Mouse (Mus musculus) stomach, embryonic 15.5 days (tissue): Measurements from ENCODE around the gene Gpc5. TPM values are rescaled to one million over a fixed set of nuclear protein-coding genes. Genes with fewer than 3 reads are reported as not detected.

Experiments used
- ATAC-seq: fragments of 200-750 bp; cut with Nextera tagmentation; 2 replicates; pipeline ENCODE4 v1.8.0; 2017; ENCODE audit warnings: low read depth, moderate number of reproducible peaks, moderate TSS enrichment; ENCODE audit not compliant: insufficient read depth, low FRiP score
- H3K27ac ChIP-seq: fragments of 300-500 bp; sonication (generic); 2 replicates; pipeline ENCODE4 v1.5.1; 2015; ENCODE audit warnings: mild to moderate bottlenecking, inconsistent platforms
- H3K27me3 ChIP-seq: fragments of 300-500 bp; sonication (generic); replicated peaks from 2 replicates; pipeline ENCODE4 v1.6.1; 2015; ENCODE audit warnings: inconsistent platforms
- H3K36me3 ChIP-seq: fragments of 300-500 bp; sonication (generic); 2 replicates; pipeline ENCODE4 v1.6.1; 2015; ENCODE audit warnings: inconsistent platforms
- H3K4me1 ChIP-seq: fragments of 300-500 bp; sonication (generic); 2 replicates; pipeline ENCODE4 v1.6.1; 2015; ENCODE audit warnings: inconsistent platforms
- H3K4me2 ChIP-seq: fragments of 300-500 bp; sonication (generic); 2 replicates; pipeline ENCODE4 v1.6.1; 2015; ENCODE audit warnings: mild to moderate bottlenecking, inconsistent platforms
- H3K4me3 ChIP-seq: fragments of 300-500 bp; sonication (generic); replicated peaks from 2 replicates; pipeline ENCODE4 v1.5.1; 2015; ENCODE audit warnings: inconsistent platforms
- H3K9ac ChIP-seq: fragments of 300-500 bp; sonication (generic); 2 replicates; pipeline ENCODE4 v1.6.1; 2015; ENCODE audit warnings: inconsistent platforms
- H3K9me3 ChIP-seq: fragments of 300-500 bp; sonication (generic); 2 replicates; pipeline ENCODE4 v1.6.1; 2016; ENCODE audit warnings: inconsistent platforms
- WGBS: fragments of 180-500 bp; shearing (Covaris S2); methylation state at CpG from one replicate; pipeline ENCODE4 v1.1.7; 2015; 5-methylcytosine and 5-hydroxymethylcytosine counted together
- polyA plus RNA-seq: library from polyadenylated mRNA; unstranded; fragments of >200 nt; fragmentation: Nextera tagmentation; extraction: Ambion mirVana; gene quantifications from 2 replicates; pipeline ENCODE4 v1.2.1, GENCODE M21; 2015

Gpc5 gene
- polyA plus RNA-seq, 1 experiment from 2014 or later = 0.05 TPM

DNA sequence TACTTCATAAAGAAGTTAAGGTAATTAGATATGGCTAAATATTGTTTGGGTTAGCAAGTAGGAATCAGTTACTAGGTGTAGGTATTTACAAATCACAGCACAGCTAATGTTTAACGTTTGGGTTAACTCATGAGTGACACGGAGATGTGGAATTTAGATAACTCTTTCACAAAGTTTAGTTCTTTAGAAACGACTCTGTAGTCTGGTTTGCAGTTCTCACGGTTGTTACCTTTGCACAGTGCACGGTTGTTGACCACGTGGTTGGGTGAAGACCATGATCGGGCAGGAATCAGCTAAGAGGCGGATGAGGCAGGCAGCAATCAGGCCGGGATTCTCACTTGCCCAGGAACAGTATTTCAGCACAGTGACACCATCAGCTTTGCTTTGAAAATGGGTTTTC is 26.6 kb downstream of the Gpc5 start:
- H3K4me1 ChIP-seq = no peaks in the 10 kb centered on the region
- no peaks in the 10 kb centered on the region for H3K36me3 ChIP-seq
- H3K4me2 ChIP-seq = no peak overlapping the region
- no peak overlapping the region for H3K9ac ChIP-seq
- 71% methylated on average over 9 of the region's 9 CpGs for WGBS
- no peaks in the 10 kb centered on the region for H3K9me3 ChIP-seq
- no peaks in the 10 kb centered on the region for H3K27me3 ChIP-seq
- no peak for ATAC-seq
- H3K27ac ChIP-seq = no peak overlapping the region
- H3K4me3 ChIP-seq = no peak overlapping the region

DNA sequence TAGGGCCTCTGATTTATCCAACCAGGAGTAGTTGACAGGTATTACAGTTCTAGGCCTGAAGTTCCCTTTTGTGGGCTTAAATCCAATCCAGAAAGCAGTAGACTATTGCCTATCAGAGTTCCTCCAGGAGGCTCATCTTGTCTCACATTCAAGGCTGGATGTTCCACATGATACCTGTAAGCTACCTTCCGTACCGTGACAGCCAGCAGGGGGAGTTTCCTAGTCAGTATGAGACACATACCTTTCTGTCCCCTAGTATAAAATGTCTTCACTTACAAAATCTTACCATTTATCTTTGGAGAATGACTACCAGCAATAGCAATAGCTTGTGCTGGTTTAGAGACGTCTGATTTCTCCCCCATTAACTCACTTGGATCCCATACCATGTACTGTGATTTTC is 56.8 kb downstream of the Gpc5 start:
- no peaks in the 10 kb centered on the region for H3K27me3 ChIP-seq
- H3K4me2 ChIP-seq = no peak overlapping the region
- H3K36me3 ChIP-seq = no peaks in the 10 kb centered on the region
- no peaks in the 10 kb centered on the region for H3K9me3 ChIP-seq
- H3K27ac ChIP-seq = no peak overlapping the region
- H3K9ac ChIP-seq = no peak overlapping the region
- H3K4me3 ChIP-seq = no peak overlapping the region
- no peaks in the 10 kb centered on the region for H3K4me1 ChIP-seq
- no peak for ATAC-seq
- WGBS = 81% methylated on average over 3 of the region's 3 CpGs

DNA sequence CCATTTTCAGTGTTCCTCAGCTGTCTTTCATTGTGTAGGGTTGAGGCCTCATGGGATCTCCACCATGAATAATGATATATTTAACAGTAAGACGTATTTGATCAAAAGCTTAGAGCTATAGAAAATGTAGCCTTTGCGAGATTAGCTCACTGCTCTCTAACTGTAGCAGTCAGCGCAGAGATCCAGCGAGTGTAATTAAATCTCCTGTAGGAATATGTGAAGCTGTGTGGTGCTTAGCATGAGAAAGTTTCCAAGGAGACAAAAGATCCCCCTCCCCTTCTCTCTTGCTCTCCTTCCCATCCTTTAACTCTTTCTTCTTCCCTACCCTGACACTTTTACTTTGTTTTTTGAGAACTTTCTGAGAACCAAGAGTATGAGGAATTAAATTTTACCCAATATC is 64.6 kb downstream of the Gpc5 start:
- Histone ChIP-seq H3K27me3 (no peaks in the 10 kb centered on the region), H3K4me2 (no peak overlapping the region), H3K4me3 (no peak overlapping the region), H3K36me3 (no peaks in the 10 kb centered on the region), H3K27ac (no peak overlapping the region), H3K4me1 (no peaks in the 10 kb centered on the region), H3K9ac (no peak overlapping the region), H3K9me3 (no peaks in the 10 kb centered on the region)
- ATAC-seq = no peak
- 76% methylated on average over 4 of the region's 4 CpGs for WGBS

DNA sequence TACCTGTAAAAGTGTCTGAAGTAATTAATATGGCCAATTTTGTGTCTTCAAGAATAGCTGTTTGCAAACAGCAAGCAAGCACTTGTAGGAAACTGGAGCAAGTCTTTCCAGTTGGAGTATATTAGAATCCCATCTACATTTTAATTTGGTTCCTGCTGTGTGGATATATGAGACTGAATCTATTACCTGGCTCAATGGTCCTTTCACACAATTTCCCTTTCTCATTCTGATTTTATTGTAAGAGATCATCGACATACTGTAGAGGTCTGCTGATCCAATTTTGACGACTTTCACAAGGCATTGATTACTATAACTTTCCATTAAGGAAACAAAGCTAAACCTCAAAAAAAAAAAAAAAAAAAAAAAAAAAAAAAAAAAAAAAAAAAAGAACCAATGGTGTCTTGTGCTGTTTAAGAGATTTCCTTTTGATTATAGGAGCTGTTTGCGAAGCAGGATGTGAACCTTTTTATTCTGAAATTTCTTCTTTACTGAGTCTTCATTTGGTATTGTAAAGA is 85.4 kb downstream of the Gpc5 start:
- Histone ChIP-seq H3K4me3 (no peak overlapping the region), H3K27me3 (no peaks in the 10 kb centered on the region), H3K9me3 (no peaks in the 10 kb centered on the region), H3K4me1 (no peaks in the 10 kb centered on the region), H3K9ac (no peak overlapping the region), H3K36me3 (no peaks in the 10 kb centered on the region), H3K4me2 (no peak overlapping the region), H3K27ac (no peak overlapping the region)
- ATAC-seq = no peak
- WGBS = 69% methylated on average over 3 of the region's 3 CpGs

DNA sequence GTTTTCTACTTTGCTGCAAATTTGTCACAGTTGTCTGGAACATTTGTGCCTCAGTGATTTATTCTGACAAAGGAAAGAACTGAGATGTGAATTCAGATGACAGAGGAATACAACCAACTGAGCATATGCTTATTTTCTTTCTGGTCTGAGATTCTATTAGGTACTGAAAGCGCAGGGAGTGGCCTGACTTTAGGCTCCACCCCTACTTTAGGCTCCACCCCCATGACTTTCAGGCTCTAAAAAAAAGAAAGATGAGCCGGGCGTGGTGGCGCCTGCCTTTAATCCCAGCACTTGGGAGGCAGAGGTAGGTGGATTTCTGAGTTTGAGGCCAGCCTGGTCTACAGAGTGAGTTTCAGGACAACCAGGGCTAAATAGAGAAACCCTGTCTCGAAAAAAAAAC is 87.9 kb downstream of the Gpc5 start:
- WGBS = 87% methylated on average over 5 of the region's 5 CpGs
- Histone ChIP-seq H3K9ac (no peak overlapping the region), H3K4me1 (no peaks in the 10 kb centered on the region), H3K27ac (no peak overlapping the region), H3K9me3 (no peaks in the 10 kb centered on the region), H3K36me3 (no peaks in the 10 kb centered on the region), H3K4me3 (no peak overlapping the region), H3K27me3 (no peaks in the 10 kb centered on the region), H3K4me2 (no peak overlapping the region)
- ATAC-seq = no peak

DNA sequence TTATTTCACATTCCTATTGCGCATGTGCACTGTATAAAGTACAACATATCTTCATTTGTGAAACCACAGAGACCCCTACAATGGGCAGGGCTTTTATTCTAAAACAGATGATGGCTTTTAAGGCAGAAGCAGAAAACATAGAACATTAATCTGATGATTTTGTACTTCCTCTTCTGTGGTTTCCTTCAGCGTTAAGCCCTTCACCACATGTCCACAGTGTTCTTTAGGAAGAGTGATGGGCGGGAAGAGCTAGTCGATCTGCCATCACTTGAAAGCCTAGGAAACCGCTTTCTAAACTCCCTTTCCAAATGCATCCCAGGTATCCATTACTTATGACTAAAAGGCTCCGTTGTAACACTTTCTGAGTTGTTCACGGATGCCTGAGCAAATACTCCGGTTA is 96.2 kb downstream of the Gpc5 start:
- Histone ChIP-seq H3K9ac (no peak overlapping the region), H3K27me3 (no peaks in the 10 kb centered on the region), H3K27ac (no peak overlapping the region), H3K36me3 (no peaks in the 10 kb centered on the region), H3K9me3 (no peaks in the 10 kb centered on the region), H3K4me2 (no peak overlapping the region), H3K4me1 (no peaks in the 10 kb centered on the region), H3K4me3 (no peak overlapping the region)
- WGBS = 77% methylated on average over 8 of the region's 8 CpGs
- no peak for ATAC-seq

DNA sequence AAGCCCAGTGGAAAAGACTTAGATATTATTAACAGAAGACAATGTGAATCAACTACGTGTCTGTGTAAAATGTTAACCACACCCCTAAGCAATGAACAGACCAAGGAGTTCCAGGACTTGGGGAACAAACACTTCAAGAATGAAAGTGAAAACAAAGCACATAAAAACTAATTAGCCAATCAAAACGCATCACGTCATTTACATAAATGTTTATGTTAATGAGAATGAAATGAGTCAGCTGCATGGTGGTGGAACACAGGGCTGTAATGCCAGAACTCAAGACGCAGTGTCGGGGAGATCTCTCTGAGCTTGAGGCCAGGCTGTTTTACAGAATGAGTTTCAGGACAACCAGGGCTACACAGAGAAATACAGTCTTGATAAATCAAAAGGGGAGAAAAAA is 136.1 kb downstream of the Gpc5 start:
- Histone ChIP-seq H3K36me3 (no peaks in the 10 kb centered on the region), H3K4me2 (no peak overlapping the region), H3K4me3 (no peak overlapping the region), H3K9ac (no peak overlapping the region), H3K4me1 (no peaks in the 10 kb centered on the region), H3K27ac (no peak overlapping the region), H3K27me3 (no peaks in the 10 kb centered on the region), H3K9me3 (no peaks in the 10 kb centered on the region)
- no peak for ATAC-seq
- WGBS = 76% methylated on average over 5 of the region's 5 CpGs

DNA sequence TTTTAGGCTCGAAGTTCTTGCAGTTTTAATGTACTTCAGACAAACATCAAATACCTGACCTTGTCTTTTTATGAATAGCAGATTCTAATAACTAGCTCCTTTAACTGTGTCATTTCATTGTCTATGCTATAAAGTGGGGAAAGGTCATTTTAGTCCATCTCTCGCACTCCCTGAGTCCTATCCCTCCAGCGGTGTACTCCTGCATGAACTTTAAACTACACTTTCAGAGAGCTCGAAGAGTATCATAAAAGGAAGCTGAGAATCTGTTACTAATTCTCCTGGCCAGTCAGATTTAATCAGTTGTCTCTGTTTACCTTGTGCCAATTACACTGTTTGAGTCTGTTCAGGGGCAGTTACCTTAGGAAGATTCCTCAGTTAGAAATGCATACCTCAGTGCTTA is 144.4 kb downstream of the Gpc5 start:
- no peak overlapping the region for H3K4me3 ChIP-seq
- H3K9me3 ChIP-seq = no peaks in the 10 kb centered on the region
- no peak overlapping the region for H3K9ac ChIP-seq
- no peaks in the 10 kb centered on the region for H3K36me3 ChIP-seq
- H3K27me3 ChIP-seq = no peaks in the 10 kb centered on the region
- no peak for ATAC-seq
- H3K27ac ChIP-seq = no peak overlapping the region
- H3K4me2 ChIP-seq = no peak overlapping the region
- H3K4me1 ChIP-seq = no peaks in the 10 kb centered on the region
- WGBS = 33% methylated on average over 4 of the region's 4 CpGs

DNA sequence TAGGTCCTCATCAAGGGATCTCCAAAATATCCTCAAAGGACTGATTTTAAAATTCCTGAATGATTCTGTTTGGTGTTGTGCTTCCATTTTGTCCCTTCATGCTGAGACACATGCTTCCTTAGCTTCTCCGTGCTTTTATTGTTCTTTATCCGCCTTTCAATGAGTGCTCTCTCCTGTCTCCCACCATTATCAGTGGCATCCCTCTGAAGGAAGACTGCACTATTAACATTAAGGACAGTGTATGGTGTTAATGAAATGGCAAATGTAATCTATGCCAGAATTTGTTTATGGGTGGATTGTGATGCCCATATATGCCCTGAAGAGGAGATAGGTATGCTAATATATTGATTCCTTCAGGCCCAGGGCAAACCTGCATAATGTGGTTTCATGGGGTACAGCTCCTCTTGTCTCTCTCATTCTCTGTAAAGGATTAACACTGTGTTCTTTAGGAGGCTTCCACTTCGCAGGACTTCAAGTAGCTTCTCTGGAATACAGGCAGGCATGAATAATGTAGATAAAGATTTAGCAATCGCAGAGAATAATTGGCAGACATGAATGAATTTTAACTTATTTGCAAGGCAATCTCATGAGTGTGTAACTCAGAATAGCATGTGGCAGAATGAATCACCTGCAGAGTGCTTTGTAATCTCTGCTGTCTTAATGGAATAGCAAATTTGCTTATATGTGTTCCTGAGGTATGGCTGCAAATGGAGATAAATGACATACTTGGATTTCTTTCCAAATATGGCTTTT is 148.8 kb downstream of the Gpc5 start:
- no peak for ATAC-seq
- Histone ChIP-seq H3K4me3 (no peak overlapping the region), H3K4me2 (no peak overlapping the region), H3K9me3 (no peaks in the 10 kb centered on the region), H3K27ac (no peak overlapping the region), H3K27me3 (no peaks in the 10 kb centered on the region), H3K4me1 (no peaks in the 10 kb centered on the region), H3K36me3 (no peaks in the 10 kb centered on the region), H3K9ac (no peak overlapping the region)
- 74% methylated on average over 4 of the region's 4 CpGs for WGBS

DNA sequence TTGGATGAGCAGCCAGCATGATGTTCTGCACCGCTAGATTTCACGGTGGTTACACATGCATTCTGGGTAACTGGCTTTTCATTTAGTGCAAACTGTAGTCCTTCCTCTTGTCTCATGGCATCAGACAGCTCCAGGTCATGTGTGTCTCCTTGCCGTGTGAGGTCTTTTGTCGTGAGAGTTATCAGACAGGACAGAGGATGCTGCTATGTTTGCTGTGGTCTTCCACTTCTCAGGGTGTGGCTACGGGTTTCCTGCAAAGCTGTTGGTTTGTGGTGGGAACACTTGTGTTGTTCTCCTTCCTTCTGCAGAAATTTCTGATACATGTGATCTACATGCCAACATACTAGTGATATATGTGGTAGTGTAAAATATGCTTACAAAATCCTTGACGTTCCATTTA is 158.5 kb downstream of the Gpc5 start:
- Histone ChIP-seq H3K4me1 (no peaks in the 10 kb centered on the region), H3K9me3 (no peaks in the 10 kb centered on the region), H3K27me3 (no peaks in the 10 kb centered on the region), H3K9ac (no peak overlapping the region), H3K4me2 (no peak overlapping the region), H3K36me3 (no peaks in the 10 kb centered on the region), H3K4me3 (no peak overlapping the region), H3K27ac (no peak overlapping the region)
- no peak for ATAC-seq
- 85% methylated on average over 6 of the region's 6 CpGs for WGBS

DNA sequence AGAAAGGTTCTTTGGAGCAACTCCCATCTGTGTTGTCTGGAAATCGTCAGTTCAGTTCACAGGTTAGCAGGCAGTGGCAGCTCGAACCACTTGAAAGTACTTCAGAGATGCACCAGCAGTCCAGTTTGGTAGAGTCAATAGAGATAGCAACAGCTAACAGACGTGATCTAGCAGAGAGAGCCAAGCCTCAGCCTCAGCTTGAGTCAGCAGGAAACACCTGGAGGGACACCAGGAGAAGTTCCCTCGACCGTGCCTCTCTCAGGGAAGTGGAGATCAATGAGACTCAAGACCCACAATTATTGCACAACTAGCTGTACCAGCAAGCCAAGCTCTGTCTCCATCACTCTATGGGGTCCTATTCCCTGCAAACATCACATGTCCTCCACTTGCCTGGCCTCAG is 159.8 kb downstream of the Gpc5 start:
- no peak overlapping the region for H3K27ac ChIP-seq
- no peak overlapping the region for H3K4me2 ChIP-seq
- H3K4me3 ChIP-seq = no peak overlapping the region
- no peaks in the 10 kb centered on the region for H3K9me3 ChIP-seq
- no peaks in the 10 kb centered on the region for H3K36me3 ChIP-seq
- H3K9ac ChIP-seq = no peak overlapping the region
- H3K27me3 ChIP-seq = no peaks in the 10 kb centered on the region
- WGBS = 39% methylated on average over 5 of the region's 5 CpGs
- ATAC-seq = no peak
- no peaks in the 10 kb centered on the region for H3K4me1 ChIP-seq

DNA sequence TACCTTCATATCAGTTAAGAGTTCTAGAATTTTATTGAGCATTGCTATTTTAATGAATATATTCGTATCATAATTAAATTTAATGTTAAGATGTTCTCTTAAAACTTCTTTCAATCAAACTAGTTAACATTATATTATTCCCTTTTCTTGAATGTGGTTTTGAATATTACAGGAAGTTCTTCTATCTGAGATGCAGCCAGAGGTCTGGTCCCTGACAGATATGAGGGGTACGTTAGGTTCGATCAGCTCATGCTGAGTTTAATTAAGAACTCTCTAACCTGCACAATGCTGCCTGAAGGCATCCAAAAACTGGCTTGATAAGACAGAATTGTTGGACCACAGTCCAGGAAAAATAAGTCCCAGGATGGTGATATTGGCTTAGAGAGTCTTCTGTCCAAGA is 161.1 kb downstream of the Gpc5 start:
- no peak for ATAC-seq
- H3K4me2 ChIP-seq = no peak overlapping the region

DNA sequence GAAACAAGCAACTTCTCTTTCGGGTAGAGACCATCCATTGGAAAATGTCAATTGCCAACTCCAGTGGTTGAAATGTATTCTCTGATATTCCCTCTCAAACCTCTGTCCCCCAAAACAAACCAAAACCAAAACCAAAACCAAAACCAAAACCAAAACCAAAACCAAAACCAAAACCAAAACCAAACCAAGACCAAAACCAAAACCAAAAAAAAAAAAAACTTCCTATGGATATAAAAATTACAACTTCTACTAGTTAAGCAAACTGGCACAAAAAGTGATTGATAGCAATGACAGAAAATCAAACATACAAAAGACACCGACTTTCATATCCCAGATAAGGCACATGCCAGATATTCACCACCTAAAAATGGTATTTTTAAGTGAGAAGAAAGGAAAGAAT is 161.7 kb downstream of the Gpc5 start:
- Histone ChIP-seq H3K27me3 (no peaks in the 10 kb centered on the region), H3K4me1 (no peaks in the 10 kb centered on the region), H3K36me3 (no peaks in the 10 kb centered on the region), H3K4me3 (no peak overlapping the region), H3K9me3 (no peaks in the 10 kb centered on the region), H3K9ac (no peak overlapping the region), H3K4me2 (no peak overlapping the region), H3K27ac (no peak overlapping the region)
- ATAC-seq = no peak
- 76% methylated on average over 2 of the region's 2 CpGs for WGBS

More for the DNA sequence above, 161.1 kb downstream of the Gpc5 start:
- Histone ChIP-seq H3K36me3 (no peaks in the 10 kb centered on the region), H3K4me1 (no peaks in the 10 kb centered on the region), H3K27me3 (no peaks in the 10 kb centered on the region), H3K27ac (no peak overlapping the region), H3K4me3 (no peak overlapping the region), H3K9me3 (no peaks in the 10 kb centered on the region), H3K9ac (no peak overlapping the region)
- WGBS = 92% methylated on average over 3 of the region's 3 CpGs
